Mouse (Mus musculus): Measurements from ENCODE around the gene Arhgap17.

DNA sequence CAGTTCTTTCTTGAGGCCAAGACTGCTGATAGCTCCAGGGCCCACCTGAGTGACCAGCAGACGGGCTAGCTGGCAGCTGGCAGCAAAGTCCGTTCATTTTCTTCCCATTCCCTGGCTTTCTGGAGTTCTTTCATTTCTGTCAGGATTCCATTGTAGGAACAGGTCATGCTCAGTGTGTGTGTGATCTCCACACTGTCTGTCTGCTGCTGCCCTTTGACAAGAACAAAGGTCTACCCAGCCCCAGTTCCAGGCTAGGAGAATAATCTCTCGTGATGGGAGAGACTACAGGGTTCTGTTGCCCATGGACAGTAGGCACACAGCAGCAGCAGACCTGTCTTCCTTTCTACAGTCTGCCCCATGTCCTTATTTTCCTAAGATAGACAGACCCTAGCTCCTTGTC is 47.9 kb upstream of the Arhgap17 start:
- TF ChIP-seq CTCF (IDR thresholded peaks at IDR 0.05; ENCODE audit: low read depth, low read length) = no peak
- TF ChIP-seq POLR2AphosphoS5 (IDR thresholded peaks at IDR 0.05; ENCODE audit: insufficient replicate concordance, low read depth, low read length) = no peak
- no peak for TF ChIP-seq GATA1 (IDR thresholded peaks at IDR 0.05; ENCODE audit: borderline replicate concordance, low read length)
- TF ChIP-seq TAL1 (conservative IDR thresholded peaks at IDR 0.05; ENCODE audit: low read depth, low read length) = no peak
- no peak for TF ChIP-seq GATA2 (IDR thresholded peaks at IDR 0.05; ENCODE audit: borderline replicate concordance, low read depth, low read length)
